Mouse (Mus musculus) hindbrain, embryonic 10.5 days (tissue): Measurements from ENCODE around the gene Tapbp. TPM values are rescaled to one million over a fixed set of nuclear protein-coding genes. Genes with fewer than 3 reads are reported as not detected.
A peak's percentile ranks its signal among the peaks of the same experiment; 100 is the strongest.
"Not testable (repeated sequence)": the region's sequence is repeated elsewhere in the genome, so short reads cannot be mapped to it uniquely, and the experiment has no call there.

Source experiments
- DNase-seq: peaks from one replicate; pipeline ENCODE4 v3.0.0-alpha.2; 2017; ENCODE audit warnings: low spot score
- H3K27ac ChIP-seq: fragments of 300-500 bp; sonication (generic); 2 replicates; pipeline ENCODE4 v1.5.1; 2016; ENCODE audit warnings: mild to moderate bottlenecking, moderate library complexity
- H3K27me3 ChIP-seq: fragments of 300-500 bp; sonication (generic); 2 replicates; pipeline ENCODE4 v1.6.1; 2016; ENCODE audit warnings: mild to moderate bottlenecking; ENCODE audit not compliant: poor library complexity, insufficient read depth, severe bottlenecking
- H3K36me3 ChIP-seq: fragments of 300-500 bp; sonication (generic); 2 replicates; pipeline ENCODE4 v1.6.1; 2016; ENCODE audit warnings: mild to moderate bottlenecking, moderate library complexity
- H3K4me1 ChIP-seq: fragments of 300-500 bp; sonication (generic); replicated peaks from 2 replicates; pipeline ENCODE4 v1.6.1; 2016; ENCODE audit warnings: mild to moderate bottlenecking
- H3K4me3 ChIP-seq: fragments of 300-500 bp; sonication (generic); 2 replicates; pipeline ENCODE4 v1.5.1; 2016; ENCODE audit warnings: mild to moderate bottlenecking, moderate library complexity
- H3K9me3 ChIP-seq: fragments of 300-500 bp; sonication (generic); 2 replicates; pipeline ENCODE4 v1.6.1; 2016; ENCODE audit warnings: mild to moderate bottlenecking, moderate library complexity
- WGBS: fragments of 180-500 bp; shearing (Covaris S2); methylation state at CpG from one replicate; pipeline ENCODE4 v1.1.7; 2016; 5-methylcytosine and 5-hydroxymethylcytosine counted together
- polyA plus RNA-seq: library from polyadenylated mRNA; unstranded; fragments of >200 nt; fragmentation: Nextera tagmentation; extraction: Ambion mirVana; gene quantifications from 2 replicates; pipeline ENCODE4 v1.2.1, GENCODE M21; 2016

The Tapbp gene
- polyA plus RNA-seq, 1 experiment from 2014 or later, result 17.2 TPM

DNA sequence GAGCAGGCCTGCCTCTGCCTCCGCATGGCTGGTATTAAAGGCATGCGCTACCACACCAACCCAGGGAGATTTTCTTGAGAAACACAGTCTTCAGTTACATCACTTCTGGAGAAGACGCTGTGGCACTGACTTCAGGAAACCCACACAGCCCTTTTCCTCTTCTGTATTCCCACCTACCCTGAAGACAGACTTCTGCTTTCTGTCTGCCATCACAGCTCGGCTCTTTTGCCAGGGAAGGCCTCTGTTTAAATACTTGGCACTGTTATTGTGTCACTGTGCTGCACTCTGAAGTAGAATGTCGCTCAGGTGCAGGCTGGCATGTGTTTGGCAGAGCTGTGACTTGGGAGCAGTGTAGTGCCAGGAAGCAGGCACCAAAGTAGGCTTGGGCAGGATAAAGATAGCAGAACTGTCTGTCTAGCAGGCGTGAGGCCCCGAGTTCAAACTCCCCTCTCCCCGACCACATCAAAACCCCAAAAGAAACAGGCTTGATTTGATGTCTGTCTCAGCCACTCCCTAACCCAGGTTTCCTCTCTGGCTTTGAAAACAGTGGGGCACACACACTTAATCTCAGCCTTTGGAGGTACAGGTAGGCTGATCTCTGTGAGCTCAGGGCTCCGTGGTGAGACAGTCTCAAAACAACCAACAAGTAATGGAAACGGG is 31.9 kb downstream of the Tapbp start:
- peaks cover 97% of the 10 kb centered on the region for H3K36me3 ChIP-seq
- no peak for DNase-seq
- peaks cover 29% of the 10 kb centered on the region for H3K4me1 ChIP-seq
- 92% methylated on average over 10 of the region's 10 CpGs for whole genome bisulfite sequencing
- no peaks in the 10 kb centered on the region for H3K27me3 ChIP-seq
- no peak overlapping the region for H3K27ac ChIP-seq
- no peaks in the 10 kb centered on the region for H3K9me3 ChIP-seq
- no peak overlapping the region for H3K4me3 ChIP-seq

DNA sequence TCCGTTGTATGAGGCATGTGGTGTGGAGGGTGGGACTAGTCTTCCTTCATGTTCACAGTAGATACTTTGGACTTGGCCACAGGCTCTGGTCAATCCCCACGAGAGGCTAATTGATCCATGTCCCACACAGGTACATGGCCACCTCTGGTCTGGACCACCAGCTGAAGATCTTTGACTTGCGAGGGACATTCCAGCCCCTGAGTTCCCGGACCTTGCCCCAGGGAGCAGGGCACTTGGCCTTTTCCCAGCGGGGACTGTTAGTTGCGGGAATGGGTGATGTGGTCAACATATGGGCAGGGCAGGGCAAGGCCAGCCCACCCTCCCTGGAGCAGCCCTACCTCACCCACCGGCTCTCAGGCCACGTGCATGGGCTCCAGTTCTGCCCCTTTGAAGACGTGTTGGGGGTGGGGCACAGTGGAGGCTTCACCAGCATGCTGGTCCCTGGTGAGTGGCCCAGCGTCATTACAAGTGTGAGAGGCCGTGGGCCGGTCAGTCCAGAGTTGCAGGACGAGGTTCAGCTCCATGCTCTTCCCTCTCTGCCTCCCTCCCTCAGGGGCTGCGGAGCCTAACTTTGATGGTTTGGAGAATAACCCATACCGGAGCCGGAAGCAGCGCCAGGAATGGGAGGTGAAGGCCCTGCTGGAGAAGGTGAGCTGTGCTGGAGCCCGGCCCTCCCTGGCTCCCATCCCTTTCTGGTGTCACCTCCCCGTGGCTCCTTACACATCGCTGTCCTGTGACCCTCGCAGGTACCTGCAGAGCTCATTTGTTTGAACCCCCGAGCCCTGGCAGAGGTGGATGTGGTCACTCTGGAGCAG is 32.6 kb downstream of the Tapbp start:
- Histone ChIP-seq H3K4me3 (no peak overlapping the region), H3K27ac (no peak overlapping the region), H3K27me3 (no peaks in the 10 kb centered on the region), H3K9me3 (no peaks in the 10 kb centered on the region), H3K4me1 (peaks cover 36% of the 10 kb centered on the region), H3K36me3 (peaks cover 97% of the 10 kb centered on the region)
- WGBS, result 89% methylated on average over 22 of the region's 22 CpGs
- no peak for DNase-seq

DNA sequence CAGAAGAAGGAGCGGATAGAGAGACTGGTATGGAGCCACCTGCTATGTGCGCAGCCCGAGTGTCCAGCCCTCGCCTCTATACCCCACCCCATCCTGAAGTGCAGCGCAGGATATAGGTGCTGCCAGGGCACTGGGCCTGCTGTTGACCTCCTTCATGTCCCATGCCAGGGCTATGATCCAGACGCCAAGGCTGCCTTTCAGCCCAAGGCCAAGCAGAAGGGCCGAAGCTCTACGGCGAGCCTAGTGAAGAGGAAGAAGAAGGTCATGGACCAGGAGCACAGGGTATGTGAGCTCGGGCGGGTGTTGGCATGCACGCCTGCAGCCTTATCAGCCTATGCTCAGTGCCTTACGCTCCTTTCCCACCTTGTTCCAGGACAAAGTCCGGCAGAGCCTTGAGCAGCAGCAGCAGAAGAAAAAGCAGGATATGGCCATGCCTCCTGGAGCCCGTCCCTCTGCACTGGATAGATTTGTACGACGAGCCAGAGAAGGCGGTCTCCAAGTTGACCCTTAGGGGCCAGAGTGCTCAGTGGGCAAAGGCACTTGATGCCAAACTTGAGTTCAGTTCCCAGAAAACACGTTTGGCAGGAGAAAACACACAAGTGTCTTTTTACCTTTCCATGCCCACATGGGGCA is 33.3 kb downstream of the Tapbp start:
- 93% methylated on average over 19 of the region's 19 CpGs for WGBS
- Histone ChIP-seq H3K36me3 (peaks cover 97% of the 10 kb centered on the region), H3K4me3 (no peak overlapping the region)

DNA sequence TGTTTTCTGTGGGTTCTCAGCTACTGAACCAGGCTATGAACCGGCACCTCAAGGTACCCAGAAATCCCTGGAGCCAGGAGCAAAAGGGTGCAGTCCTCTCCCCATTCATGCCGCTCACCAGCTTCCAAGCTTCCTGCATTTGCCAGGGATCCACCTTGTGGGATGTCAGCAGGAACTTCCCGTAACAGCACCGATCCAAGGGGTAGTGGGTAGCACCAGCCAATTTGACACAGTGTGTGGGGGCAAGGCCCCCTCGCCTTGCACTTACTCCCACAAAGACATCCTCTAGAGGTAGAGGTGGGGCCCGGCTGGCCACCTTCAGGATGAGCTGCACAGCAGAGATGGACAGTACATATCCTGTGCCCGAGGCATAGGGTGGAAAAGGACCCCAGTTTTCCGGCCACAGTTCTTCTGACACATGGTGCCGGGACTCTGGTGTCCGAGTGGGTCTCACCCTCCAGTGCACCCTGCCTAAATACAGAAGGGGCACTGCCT is 34.5 kb downstream of the Tapbp start:
- Histone ChIP-seq H3K4me3 (peak overlapping the region; percentile 51), H3K4me1 (peaks cover 52% of the 10 kb centered on the region), H3K9me3 (no peaks in the 10 kb centered on the region), H3K36me3 (peaks cover 93% of the 10 kb centered on the region), H3K27me3 (no peaks in the 10 kb centered on the region), H3K27ac (peak overlapping the region; percentile 87)
- DNase-seq, result no peak
- WGBS, result 79% methylated on average over 10 of the region's 10 CpGs

More for the DNA sequence above, 33.3 kb downstream of the Tapbp start:
- H3K27me3 ChIP-seq, result no peaks in the 10 kb centered on the region
- DNase-seq, result no peak
- H3K9me3 ChIP-seq, result no peaks in the 10 kb centered on the region
- no peak overlapping the region for H3K27ac ChIP-seq
- peaks cover 43% of the 10 kb centered on the region for H3K4me1 ChIP-seq

DNA sequence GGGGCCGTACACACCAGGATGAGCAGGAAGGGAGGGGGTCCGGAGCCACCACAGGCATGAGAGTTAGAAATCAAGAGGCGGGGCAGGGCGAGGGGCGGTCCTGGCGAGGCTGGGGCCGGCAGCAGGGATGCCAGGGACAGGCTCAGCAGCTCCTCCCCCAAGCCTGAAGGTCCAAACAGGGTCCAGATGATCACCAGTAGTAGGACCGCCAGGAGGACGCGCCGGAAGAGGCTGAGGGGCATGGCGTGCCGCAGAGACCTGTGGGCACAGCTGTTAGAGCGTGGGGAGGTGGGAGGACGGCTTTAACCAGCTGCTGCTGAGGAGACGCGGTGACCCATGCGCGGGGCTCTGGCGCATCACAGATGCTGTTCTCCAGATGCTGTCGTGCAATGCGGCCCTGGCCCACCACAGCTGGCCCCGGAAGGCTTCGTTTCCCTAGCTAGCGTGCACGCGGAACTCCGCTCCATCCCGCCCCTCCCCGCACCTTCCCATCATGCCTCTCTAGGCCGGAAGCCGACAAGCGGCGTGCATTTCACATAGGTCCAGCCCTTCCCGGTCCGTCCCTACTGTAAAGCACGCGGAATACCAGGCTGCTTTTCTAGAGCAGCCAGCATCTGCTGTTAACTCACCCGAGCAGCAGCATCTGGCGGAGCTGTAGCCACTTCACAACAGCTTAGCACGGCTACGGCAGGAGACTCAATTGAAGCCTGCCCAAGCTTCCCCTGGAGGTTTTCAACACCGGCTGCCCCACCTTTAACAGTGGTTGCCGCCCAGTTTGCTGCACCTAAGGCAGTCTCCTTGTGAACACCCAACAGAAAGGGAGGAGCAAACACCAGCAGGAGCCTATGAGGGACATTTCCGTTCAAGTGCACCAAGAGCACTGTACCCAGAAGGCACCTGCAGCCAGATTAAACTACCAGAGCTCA is 35.6 kb downstream of the Tapbp start, which contains the start of gene B3galt4:
Gene B3galt4 (minus strand): TSS at position 468 of the 926 bp plus-strand sequence.
- Histone ChIP-seq H3K9me3 (no peaks in the 10 kb centered on the region), H3K27me3 (no peaks in the 10 kb centered on the region), H3K4me3 (peak within 1 kb of the TSS; percentile 51), H3K4me1 (peaks cover 53% of the 10 kb centered on the region), H3K36me3 (peaks cover 82% of the 10 kb centered on the region), H3K27ac (peak within 1 kb of the TSS; percentile 87)
- whole genome bisulfite sequencing, result 1% methylated on average over 45 of the region's 45 CpGs
- DNase-seq, result peak; percentile 85

DNA sequence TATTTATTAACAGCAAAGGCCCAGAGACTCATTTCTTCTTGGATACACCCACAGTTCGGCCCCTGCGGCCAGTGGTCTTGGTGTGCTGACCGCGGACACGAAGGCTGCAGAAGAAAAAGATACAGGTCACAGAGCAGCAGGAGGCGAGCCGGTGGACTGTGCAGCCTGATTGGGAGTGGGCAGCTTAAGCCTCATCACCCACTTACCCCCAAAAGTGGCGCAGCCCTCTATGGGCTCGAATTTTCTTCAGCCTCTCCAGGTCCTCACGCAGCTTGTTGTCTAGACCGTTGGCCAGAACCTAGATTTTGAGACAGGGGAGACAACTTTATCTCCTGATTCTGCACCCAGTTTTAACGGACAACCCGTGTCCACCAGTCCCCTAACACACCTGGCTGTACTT is 36.3 kb downstream of the Tapbp start:
- H3K4me1 ChIP-seq, result peaks cover 59% of the 10 kb centered on the region
- WGBS, result 76% methylated on average over 13 of the region's 13 CpGs
- H3K27ac ChIP-seq, result peak overlapping the region; percentile 87

DNA sequence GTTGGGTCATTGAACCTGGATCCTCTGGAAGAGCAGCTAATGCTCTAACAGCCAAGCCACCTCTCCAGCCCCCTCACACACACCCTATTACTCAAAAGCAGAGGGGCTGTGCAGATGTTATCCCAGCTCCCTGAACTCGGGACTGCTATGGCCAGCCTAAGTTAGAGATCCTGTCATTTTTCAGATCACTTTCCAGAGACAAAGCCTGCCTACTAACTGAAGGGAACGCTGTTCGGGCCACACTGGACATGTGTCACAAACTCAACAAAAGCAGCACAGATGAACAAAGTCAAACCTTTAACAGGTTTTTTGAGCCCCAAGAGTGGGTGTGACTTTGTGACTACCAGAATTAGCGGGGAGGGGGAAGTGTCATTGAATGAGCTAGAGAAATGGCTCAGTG is 37.2 kb downstream of the Tapbp start:
- Histone ChIP-seq H3K27ac (no peak overlapping the region), H3K4me3 (peak overlapping the region; percentile 96), H3K27me3 (no peaks in the 10 kb centered on the region), H3K36me3 (peaks cover 69% of the 10 kb centered on the region), H3K9me3 (no peaks in the 10 kb centered on the region), H3K4me1 (peaks cover 61% of the 10 kb centered on the region)
- WGBS, result 85% methylated on average over 4 of the region's 4 CpGs
- no peak for DNase-seq

More for the DNA sequence above, 36.3 kb downstream of the Tapbp start:
- H3K9me3 ChIP-seq, H3K27me3 ChIP-seq, DNase-seq: not testable (repeated sequence)
- peak overlapping the region; percentile 51 for H3K4me3 ChIP-seq
- H3K36me3 ChIP-seq, result peaks cover 76% of the 10 kb centered on the region

DNA sequence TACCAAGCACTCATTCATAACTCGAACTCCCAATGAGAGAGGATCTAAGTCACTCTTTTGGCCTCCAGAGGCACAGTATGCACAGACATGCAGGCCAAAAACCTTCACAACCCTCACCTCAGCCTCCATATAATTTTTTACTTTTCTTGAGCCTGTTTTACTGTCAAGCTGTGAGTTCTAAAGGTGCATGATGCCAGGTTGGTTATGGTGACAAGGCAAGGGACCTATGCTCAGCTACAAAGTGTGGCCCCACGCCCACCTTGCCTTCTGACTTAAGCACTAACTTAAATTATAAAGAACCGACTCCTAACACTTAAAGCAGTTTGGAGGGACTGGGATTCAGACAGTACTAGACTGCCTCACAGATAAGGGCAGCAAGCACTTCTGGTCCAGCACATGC is 37.6 kb downstream of the Tapbp start:
- 92% methylated on average over 3 of the region's 3 CpGs for WGBS
- peak overlapping the region; percentile 96 for H3K4me3 ChIP-seq
- no peaks in the 10 kb centered on the region for H3K9me3 ChIP-seq
- no peak overlapping the region for H3K27ac ChIP-seq
- no peaks in the 10 kb centered on the region for H3K27me3 ChIP-seq
- peaks cover 69% of the 10 kb centered on the region for H3K36me3 ChIP-seq
- DNase-seq, result no peak
- peaks cover 61% of the 10 kb centered on the region for H3K4me1 ChIP-seq

DNA sequence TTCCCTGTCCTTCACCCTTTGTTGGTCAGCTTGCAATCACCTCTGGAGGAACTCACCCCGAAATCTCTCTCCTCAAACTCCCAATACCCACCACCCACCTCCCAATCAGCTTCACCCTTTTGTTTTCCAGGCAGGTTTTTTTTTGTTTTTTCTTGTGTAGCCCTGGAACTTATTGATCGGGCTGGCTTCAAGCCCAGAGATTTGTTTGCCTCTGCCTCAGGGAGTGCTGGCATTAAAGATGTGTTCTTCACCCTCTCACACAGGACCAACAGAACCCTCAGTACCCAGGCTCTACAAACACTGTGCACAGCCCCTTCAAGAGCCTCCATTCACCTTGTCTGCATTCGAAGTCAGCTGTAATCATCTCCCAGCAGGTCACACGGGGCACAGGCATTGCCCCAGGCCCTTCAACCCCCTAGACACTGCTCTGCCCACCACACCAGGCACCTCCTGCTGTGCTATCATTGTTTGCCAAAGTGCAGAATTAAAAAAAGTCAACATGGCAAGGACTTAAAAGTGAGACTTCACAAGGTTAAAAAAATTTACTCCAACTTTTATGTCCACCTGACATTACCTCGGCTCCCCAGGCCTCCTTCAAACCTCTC is 38.4 kb downstream of the Tapbp start:
- Histone ChIP-seq H3K36me3 (peaks cover 69% of the 10 kb centered on the region), H3K4me1 (peaks cover 61% of the 10 kb centered on the region), H3K4me3 (peak overlapping the region; percentile 96), H3K9me3 (no peaks in the 10 kb centered on the region), H3K27ac (peak overlapping the region; percentile 97), H3K27me3 (no peaks in the 10 kb centered on the region)
- DNase-seq, result no peak
- 41% methylated on average over 5 of the region's 5 CpGs for WGBS

DNA sequence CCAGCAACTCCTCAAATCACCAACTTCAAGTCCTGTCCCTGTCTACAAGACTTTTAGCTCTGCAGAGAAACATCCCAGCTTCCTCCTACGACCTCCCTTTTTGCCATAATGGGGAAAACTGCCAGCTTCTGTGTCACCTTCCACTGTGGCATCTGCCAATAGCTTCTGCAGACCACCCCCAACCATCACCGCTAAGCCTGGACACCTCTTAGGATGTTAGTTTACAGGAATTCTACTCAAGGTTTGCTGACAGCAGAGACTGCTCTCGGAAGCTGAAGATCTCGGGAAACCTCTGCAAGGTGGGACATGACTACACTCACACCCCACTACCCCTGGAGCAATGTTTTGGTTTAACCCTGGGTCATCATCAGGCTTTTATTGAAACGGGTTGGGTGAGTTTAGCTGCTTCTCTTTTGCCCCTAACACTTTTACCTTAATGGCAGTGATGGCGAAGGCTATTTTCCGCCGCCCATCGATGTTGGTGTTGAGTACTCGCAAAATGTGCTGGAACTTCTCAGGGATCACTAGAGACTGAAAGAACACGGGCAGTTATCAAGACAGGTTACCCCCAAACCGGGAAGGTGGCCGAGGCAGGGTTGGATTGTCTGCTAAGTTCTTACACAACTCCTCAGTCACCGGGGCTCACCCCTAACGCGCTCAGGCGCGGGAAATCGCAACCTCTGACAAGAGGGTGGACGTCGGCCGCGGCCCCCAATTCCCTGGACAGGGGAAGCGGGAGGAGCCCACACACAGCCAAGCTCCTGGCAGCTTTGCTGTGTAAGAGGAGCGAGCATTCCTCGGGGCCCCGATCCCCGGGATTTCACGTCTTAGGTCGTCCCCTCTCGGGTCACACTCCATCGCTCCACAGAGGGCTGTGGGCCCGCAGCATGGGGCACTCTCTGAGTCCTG is 39.2 kb downstream of the Tapbp start:
- no peaks in the 10 kb centered on the region for H3K27me3 ChIP-seq
- peaks cover 69% of the 10 kb centered on the region for H3K36me3 ChIP-seq
- H3K4me3 ChIP-seq, result peak overlapping the region; percentile 96
- H3K27ac ChIP-seq, result peak overlapping the region; percentile 97
- DNase-seq, result no peak
- WGBS, result 1% methylated on average over 33 of the region's 33 CpGs
- H3K4me1 ChIP-seq, result peaks cover 57% of the 10 kb centered on the region
- H3K9me3 ChIP-seq, result no peaks in the 10 kb centered on the region
